Mouse (Mus musculus): ENCODE results near the gene Cpsf2. TPM values are rescaled to one million over a fixed set of nuclear protein-coding genes. Genes with fewer than 3 reads are reported as not detected.
"Not testable (repeated sequence)": the region's sequence is repeated elsewhere in the genome, so short reads cannot be mapped to it uniquely, and the experiment has no call there.

Gene Cpsf2
- total RNA-seq, 1 experiment, result 30.5 TPM

GRCm38 (mm10) chr12:101957942-101958544, 17.7 kb upstream of the Cpsf2 start, which contains the start of gene Atxn3:
Gene Atxn3, minus strand, starts transcription at chr12:101958246.
- DNase-seq (ENCODE audit: low read depth, low spot score), result peak; percentile 87
- peaks cover 2% of the 10 kb centered on the region; the same call in 1 of the 2 replicates for H3K36me3 ChIP-seq (ENCODE audit: control insufficient read depth, insufficient read depth, low read length, poor library complexity, severe bottlenecking)
- TF ChIP-seq MAFK (IDR thresholded peaks at IDR 0.05; ENCODE audit: insufficient read depth, low read depth, low read length), result no peak
- no peak for TF ChIP-seq CHD2 (IDR thresholded peaks at IDR 0.05; ENCODE audit: low read depth, low read length)
- peak; percentile 69; the same call in 1 of the 2 replicates for TF ChIP-seq ZNF384 (IDR thresholded peaks at IDR 0.05; ENCODE audit: low read depth, low read length)
- peak; percentile 29; the same call in 1 of the 2 replicates for TF ChIP-seq ZC3H11A (IDR thresholded peaks at IDR 0.05; ENCODE audit: borderline replicate concordance, low read depth, low read length)
- no peak for TF ChIP-seq HCFC1 (IDR thresholded peaks at IDR 0.05; ENCODE audit: borderline replicate concordance, insufficient read depth, low read length)
- peak within 1 kb of the TSS; percentile 92 to 96 for H3K4me3 ChIP-seq (ENCODE audit: insufficient read depth in 1 of 2, low read depth in 1 of 2, low read length in 2 of 2, poor library complexity in 1 of 2, severe bottlenecking in 1 of 2)
- peak within 1 kb of the TSS; percentile 95 for H3K9ac ChIP-seq (ENCODE audit: insufficient read depth, low read depth, low read length, poor library complexity, severe bottlenecking)
- H3K9me3 ChIP-seq (ENCODE audit: control insufficient read depth, insufficient read depth, low read depth, low read length), result no peaks in the 10 kb centered on the region
- peak within 1 kb of the TSS; percentile 51 for H3K27ac ChIP-seq (ENCODE audit: insufficient read depth, low read depth, low read length, poor library complexity, severe bottlenecking)
- H3K4me1 ChIP-seq (ENCODE audit: control insufficient read depth in 2 of 2, insufficient read depth in 2 of 2, low read length in 2 of 2, poor library complexity in 1 of 2), result peaks cover 3 to 7% of the 10 kb centered on the region in 2 experiments; a peak in 2 of 4 replicates
- in situ Hi-C loops (cut with MboI; ENCODE audit: low sequenced_read_pairs in 2 of 2, unreplicated experiment in 2 of 2), result no loop called here

DNA sequence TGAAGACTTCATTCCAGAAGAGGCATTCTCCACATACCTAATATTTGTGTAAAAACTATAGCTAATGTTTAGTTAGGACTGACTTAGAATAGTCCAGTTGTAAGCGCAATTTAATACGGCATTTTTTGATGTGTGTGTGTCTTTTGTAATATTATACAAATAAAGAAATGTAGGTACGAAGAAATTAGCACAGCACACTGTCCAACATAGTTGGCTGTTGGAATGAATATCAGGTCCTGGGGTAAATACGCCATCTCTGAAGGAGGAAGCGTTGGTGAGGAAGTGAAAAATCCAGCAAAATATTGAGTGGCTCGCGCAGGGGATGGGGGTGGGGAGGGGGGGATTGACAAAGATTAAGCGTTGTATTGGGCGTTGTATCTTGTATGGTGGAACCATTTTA, 17.2 kb upstream of the Cpsf2 start:
- Histone ChIP-seq H3K9ac (ENCODE audit: insufficient read depth, low read depth, low read length, poor library complexity, severe bottlenecking) (peak overlapping the region; percentile 53; the same call in 1 of the 2 replicates), H3K4me3 (ENCODE audit: insufficient read depth in 1 of 2, low read depth in 1 of 2, low read length in 2 of 2, poor library complexity in 1 of 2, severe bottlenecking in 1 of 2) (peak overlapping the region; percentile 38 to 68), H3K4me1 (ENCODE audit: control insufficient read depth in 2 of 2, insufficient read depth in 2 of 2, low read length in 2 of 2, poor library complexity in 1 of 2) (peaks cover 3 to 7% of the 10 kb centered on the region in 2 experiments; a peak in 2 of 4 replicates), H3K27ac (ENCODE audit: insufficient read depth, low read depth, low read length, poor library complexity, severe bottlenecking) (no peak overlapping the region; the same call in 1 of the 2 replicates), H3K36me3 (ENCODE audit: control insufficient read depth, insufficient read depth, low read length, poor library complexity, severe bottlenecking) (peaks cover 2% of the 10 kb centered on the region; the same call in 1 of the 2 replicates), H3K9me3 (ENCODE audit: control insufficient read depth, insufficient read depth, low read depth, low read length) (no peaks in the 10 kb centered on the region)
- in situ Hi-C loops (cut with MboI; ENCODE audit: low sequenced_read_pairs in 2 of 2, unreplicated experiment in 2 of 2), result no loop called here
- DNase-seq (ENCODE audit: low read depth, low spot score), result no peak
- TF ChIP-seq ZC3H11A (IDR thresholded peaks at IDR 0.05; ENCODE audit: borderline replicate concordance, low read depth, low read length) (no peak), CHD2 (IDR thresholded peaks at IDR 0.05; ENCODE audit: low read depth, low read length) (no peak), HCFC1 (IDR thresholded peaks at IDR 0.05; ENCODE audit: borderline replicate concordance, insufficient read depth, low read length) (no peak)

DNA sequence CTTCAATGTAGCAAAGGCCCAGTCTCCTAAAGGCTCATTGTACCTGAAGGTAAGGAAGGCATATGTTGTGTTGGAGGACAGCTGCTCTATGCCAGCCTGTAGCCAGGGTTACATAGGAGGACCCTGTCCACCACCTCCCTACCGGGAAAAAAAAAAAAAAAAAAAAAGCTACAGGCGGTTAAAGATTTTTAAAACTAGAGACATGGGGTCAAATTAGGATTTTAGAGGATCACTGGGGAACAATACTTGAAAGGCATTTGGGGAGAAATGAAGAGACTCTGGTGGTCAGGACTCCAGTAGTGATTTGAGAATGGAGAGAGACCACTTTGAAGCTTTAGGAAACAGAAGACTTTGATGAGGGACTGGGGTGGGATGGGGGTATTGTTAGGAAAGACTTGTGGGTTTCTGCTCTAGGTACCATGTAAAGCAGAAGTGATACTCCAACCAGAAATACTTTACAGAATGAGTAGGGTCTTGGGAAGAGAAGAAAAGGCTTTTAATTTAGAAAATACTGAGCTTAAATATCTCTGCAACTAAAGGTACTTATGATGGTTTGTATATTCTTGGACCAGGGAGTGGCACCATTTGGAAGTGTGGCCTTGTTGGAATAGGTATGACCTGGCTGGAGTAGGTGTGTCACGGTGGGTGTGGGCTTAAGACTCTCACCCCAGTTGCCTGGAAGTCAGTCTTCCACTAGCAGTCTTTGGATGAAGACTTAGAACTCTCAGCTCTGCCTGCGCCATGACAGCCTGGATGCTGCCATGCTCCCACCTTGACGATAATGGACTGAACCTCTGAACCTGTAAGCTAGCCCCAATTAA, 16.6 kb upstream of the Cpsf2 start:
- H3K4me1 ChIP-seq (ENCODE audit: control insufficient read depth in 2 of 2, insufficient read depth in 2 of 2, low read length in 2 of 2, poor library complexity in 1 of 2); H3K27ac ChIP-seq (ENCODE audit: insufficient read depth, low read depth, low read length, poor library complexity, severe bottlenecking); H3K9ac ChIP-seq (ENCODE audit: insufficient read depth, low read depth, low read length, poor library complexity, severe bottlenecking); in situ Hi-C loops (cut with MboI; ENCODE audit: low sequenced_read_pairs in 2 of 2, unreplicated experiment in 2 of 2); DNase-seq (ENCODE audit: low read depth, low spot score); H3K36me3 ChIP-seq (ENCODE audit: control insufficient read depth, insufficient read depth, low read length, poor library complexity, severe bottlenecking); H3K9me3 ChIP-seq (ENCODE audit: control insufficient read depth, insufficient read depth, low read depth, low read length); H3K4me3 ChIP-seq (ENCODE audit: insufficient read depth in 1 of 2, low read depth in 1 of 2, low read length in 2 of 2, poor library complexity in 1 of 2, severe bottlenecking in 1 of 2): not testable (repeated sequence)
- TF ChIP-seq ZNF384 (IDR thresholded peaks at IDR 0.05; ENCODE audit: low read depth, low read length), result peak; percentile 49; the same call in 1 of the 2 replicates

- Histone ChIP-seq H3K4me3 (ENCODE audit: insufficient read depth in 1 of 2, low read depth in 1 of 2, low read length in 2 of 2, poor library complexity in 1 of 2, severe bottlenecking in 1 of 2) (no peak overlapping the region), H3K9ac (ENCODE audit: insufficient read depth, low read depth, low read length, poor library complexity, severe bottlenecking) (no peak overlapping the region), H3K36me3 (ENCODE audit: control insufficient read depth, insufficient read depth, low read length, poor library complexity, severe bottlenecking) (peaks cover 10% of the 10 kb centered on the region), H3K9me3 (ENCODE audit: control insufficient read depth, insufficient read depth, low read depth, low read length) (no peaks in the 10 kb centered on the region), H3K27ac (ENCODE audit: insufficient read depth, low read depth, low read length, poor library complexity, severe bottlenecking) (no peak overlapping the region), H3K4me1 (ENCODE audit: control insufficient read depth in 2 of 2, insufficient read depth in 2 of 2, low read length in 2 of 2, poor library complexity in 1 of 2) (peaks cover 0 to 2% of the 10 kb centered on the region in 2 experiments; a peak in 1 of 4 replicates)
- no peak for TF ChIP-seq HCFC1 (IDR thresholded peaks at IDR 0.05; ENCODE audit: borderline replicate concordance, insufficient read depth, low read length)
- TF ChIP-seq ZNF384 (IDR thresholded peaks at IDR 0.05; ENCODE audit: low read depth, low read length), result no peak
- TF ChIP-seq CHD2 (IDR thresholded peaks at IDR 0.05; ENCODE audit: low read depth, low read length), result no peak
- TF ChIP-seq ZC3H11A (IDR thresholded peaks at IDR 0.05; ENCODE audit: borderline replicate concordance, low read depth, low read length), result no peak
- no peak for TF ChIP-seq MAFK (IDR thresholded peaks at IDR 0.05; ENCODE audit: insufficient read depth, low read depth, low read length)
- no peak for DNase-seq (ENCODE audit: low read depth, low spot score)
- in situ Hi-C loops (cut with MboI; ENCODE audit: low sequenced_read_pairs in 2 of 2, unreplicated experiment in 2 of 2), result no loop called here
These were observed 4.5 kb upstream of the Cpsf2 start for GRCm38 (mm10) chr12:101971311-101971710.
